Mouse (Mus musculus) fibroblast of lung, adult 2 months (primary cell): ENCODE results near the gene Tmem108.

Source experiments
- DNase-seq: peaks from one replicate; pipeline ENCODE4 v3.0.0-alpha.2; 2011; ENCODE audit warnings: low read depth

The Tmem108 gene

GRCm38 (mm10) chr9:103495391-103495790 is 266.2 kb downstream of the Tmem108 start:
- no peak for DNase-seq

GRCm38 (mm10) chr9:103494346-103495020 is 267.2 kb downstream of the Tmem108 start:
- peak; percentile 84 for DNase-seq

GRCm38 (mm10) chr9:103491985-103492384 is 269.7 kb downstream of the Tmem108 start:
- no peak for DNase-seq

GRCm38 (mm10) chr9:103490439-103490838 is 271.2 kb downstream of the Tmem108 start:
- no peak for DNase-seq

GRCm38 (mm10) chr9:103489883-103490282 is 271.8 kb downstream of the Tmem108 start:
- no peak for DNase-seq

GRCm38 (mm10) chr9:103489096-103489495 is 272.5 kb downstream of the Tmem108 start:
- DNase-seq, result no peak

- DNase-seq, result no peak
Measured at GRCm38 (mm10) chr9:103486262-103486661, 275.4 kb downstream of the Tmem108 start.

GRCm38 (mm10) chr9:103485606-103486005 is 276.0 kb downstream of the Tmem108 start:
- no peak for DNase-seq

- no peak for DNase-seq
Measured at GRCm38 (mm10) chr9:103480603-103481220, 280.9 kb downstream of the Tmem108 start.

- no peak for DNase-seq
Measured at GRCm38 (mm10) chr9:103480044-103480576, 281.5 kb downstream of the Tmem108 start, which contains the start of gene Bfsp2. TSS of gene Bfsp2 (minus strand) at chr9:103480420.

GRCm38 (mm10) chr9:103475414-103475813 is 286.2 kb downstream of the Tmem108 start:
- no peak for DNase-seq

GRCm38 (mm10) chr9:103473915-103474688 is 287.5 kb downstream of the Tmem108 start:
- no peak for DNase-seq

GRCm38 (mm10) chr9:103471784-103472183 is 289.9 kb downstream of the Tmem108 start:
- no peak for DNase-seq

- no peak for DNase-seq
Measured at GRCm38 (mm10) chr9:103469516-103469915, 292.1 kb downstream of the Tmem108 start.

- DNase-seq, result no peak
Measured at GRCm38 (mm10) chr9:103468911-103469310, 292.7 kb downstream of the Tmem108 start.

GRCm38 (mm10) chr9:103465711-103466220 is 295.9 kb downstream of the Tmem108 start:
- no peak for DNase-seq

GRCm38 (mm10) chr9:103465293-103465692 is 296.3 kb downstream of the Tmem108 start:
- DNase-seq, result no peak

GRCm38 (mm10) chr9:103463833-103464232 is 297.8 kb downstream of the Tmem108 start:
- DNase-seq, result no peak

- DNase-seq, result no peak
Measured at GRCm38 (mm10) chr9:103459839-103460238, 301.8 kb downstream of the Tmem108 start.

- no peak for DNase-seq
Measured at GRCm38 (mm10) chr9:103459307-103459706, 302.3 kb downstream of the Tmem108 start.

GRCm38 (mm10) chr9:103449651-103450050 is 312.0 kb downstream of the Tmem108 start:
- no peak for DNase-seq

GRCm38 (mm10) chr9:103449092-103449491 is 312.5 kb downstream of the Tmem108 start:
- DNase-seq, result no peak
